Mouse (Mus musculus) kidney, adult 2 months (tissue): Measurements from ENCODE around the gene Gcnt7. TPM values are rescaled to one million over a fixed set of nuclear protein-coding genes. Genes with fewer than 3 reads are reported as not detected.
A peak's percentile ranks its signal among the peaks of the same experiment; 100 is the strongest.

Source experiments
- DNase-seq: peaks from one replicate; pipeline ENCODE4 v3.0.0; 2021
- H3K27ac ChIP-seq: fragments of 200-500 bp; 2 replicates; pipeline ENCODE4 v1.5.1; 2012; ENCODE audit warnings: low read depth, low read length, control low read depth, inconsistent platforms; ENCODE audit not compliant: insufficient read depth
- H3K27me3 ChIP-seq: fragments of 200-500 bp; replicated peaks from 2 replicates; pipeline ENCODE4 v1.6.1; 2012; ENCODE audit warnings: mild to moderate bottlenecking, moderate library complexity, low read length, inconsistent platforms; ENCODE audit not compliant: control insufficient read depth, insufficient read depth
- H3K36me3 ChIP-seq: fragments of 200-500 bp; 2 replicates; pipeline ENCODE4 v1.6.1; 2012; ENCODE audit warnings: mild to moderate bottlenecking, moderate library complexity, low read length, inconsistent platforms; ENCODE audit not compliant: control insufficient read depth, insufficient read depth
- H3K4me1 ChIP-seq: fragments of 200-500 bp; 2 replicates; pipeline ENCODE4 v1.6.1; 2011; ENCODE audit warnings: low read length; ENCODE audit not compliant: control insufficient read depth, insufficient read depth
- H3K4me3 ChIP-seq: fragments of 200-500 bp; 2 replicates; pipeline ENCODE4 v1.5.1; 2011; ENCODE audit warnings: mild to moderate bottlenecking, low read depth, low read length, control low read depth; ENCODE audit not compliant: insufficient read depth
- CTCF ChIP-seq: fragments of 200-500 bp; conservative IDR thresholded peaks from 2 replicates; pipeline ENCODE4 v1.5.1; 2011; ENCODE audit warnings: low read depth, mild to moderate bottlenecking, control low read depth, low read length, moderate library complexity, mixed read lengths; ENCODE audit not compliant: insufficient read depth, insufficient read length
- POLR2A ChIP-seq: fragments of 200-500 bp; IDR thresholded peaks from one replicate; pipeline ENCODE4 v1.6.1; 2011; ENCODE audit warnings: low read depth, low read length, control low read depth
- WGBS: fragments of 180-500 bp; shearing (Covaris S2); methylation state at CpG from one replicate; pipeline ENCODE4 v1.1.7; 2018; 5-methylcytosine and 5-hydroxymethylcytosine counted together
- polyA plus RNA-seq: library from polyadenylated mRNA; depleted of rRNA; stranded (reverse); fragments of >200 nt; gene quantifications from 2 replicates; pipeline ENCODE4 v1.2.3, GENCODE M21; 2012

The Gcnt7 gene
- polyA plus RNA-seq, 1 experiment, result not detected

- H3K27me3 ChIP-seq, result no peaks in the 10 kb centered on the region
- H3K4me1 ChIP-seq, result no peaks in the 10 kb centered on the region
- H3K36me3 ChIP-seq, result no peaks in the 10 kb centered on the region
- DNase-seq, result peak; percentile 22
- no peak overlapping the region for H3K27ac ChIP-seq
- TF ChIP-seq POLR2A, result no peak
- peak; percentile 54 for TF ChIP-seq CTCF
- 32% methylated on average over 6 of the region's 6 CpGs for WGBS
- H3K4me3 ChIP-seq, result no peak overlapping the region
Observed at GRCm38 (mm10) chr2:172474970-172475369, 16.6 kb upstream of the Gcnt7 start.

DNA sequence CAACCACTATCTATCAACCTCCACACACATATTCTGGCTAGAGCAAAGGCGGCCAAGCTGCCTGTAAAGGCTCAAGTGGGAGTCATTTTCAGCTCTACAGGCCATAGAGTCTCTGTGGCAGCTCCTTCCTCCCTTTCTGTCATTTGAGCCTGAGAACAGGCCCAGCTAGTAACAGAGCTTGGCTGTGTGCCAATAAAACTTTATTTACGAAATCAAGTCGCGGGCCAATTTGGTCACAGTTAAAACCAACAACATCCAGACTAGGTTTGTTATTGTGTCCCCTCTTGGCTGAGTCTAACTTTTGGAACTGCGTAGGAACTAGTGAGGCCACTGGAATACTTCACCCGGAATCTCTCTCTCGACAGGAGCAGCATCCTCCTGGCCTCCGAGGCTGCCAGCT is 15.2 kb upstream of the Gcnt7 start:
- WGBS, result 38% methylated on average over 8 of the region's 8 CpGs
- Histone ChIP-seq H3K27ac (no peak overlapping the region), H3K27me3 (no peaks in the 10 kb centered on the region), H3K36me3 (no peaks in the 10 kb centered on the region), H3K4me3 (no peak overlapping the region), H3K4me1 (no peaks in the 10 kb centered on the region)
- peak; percentile 21 for DNase-seq
- TF ChIP-seq CTCF, result no peak
- TF ChIP-seq POLR2A, result no peak

DNA sequence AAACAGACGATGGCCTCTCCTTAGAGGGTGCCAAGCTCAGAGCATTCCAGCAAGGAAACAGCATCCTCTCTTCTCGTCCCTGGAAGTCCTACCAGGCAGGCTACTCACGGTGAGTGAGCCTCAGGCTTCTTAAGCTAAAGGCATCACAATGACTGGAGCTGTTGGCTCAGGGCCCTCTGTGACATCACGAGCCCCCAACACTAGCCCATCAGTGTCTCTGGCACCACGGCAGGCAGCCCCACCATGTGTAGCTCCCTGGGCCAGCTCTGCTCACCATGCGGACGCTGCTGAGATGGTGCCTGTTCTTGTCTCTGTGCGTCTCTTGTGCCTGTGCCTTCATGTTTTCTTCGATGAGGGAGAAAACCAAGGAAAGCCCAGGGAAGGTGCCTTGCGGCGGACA is 13.9 kb upstream of the Gcnt7 start, which contains the start of gene Fam209:
Fam209 (plus strand) TSS at position 203 of the 400 bp plus-strand sequence.
- 92% methylated on average over 11 of the region's 11 CpGs for WGBS
- Histone ChIP-seq H3K4me3 (no peak within 1 kb of the TSS), H3K27me3 (no peaks in the 10 kb centered on the region), H3K4me1 (no peaks in the 10 kb centered on the region), H3K27ac (no peak within 1 kb of the TSS), H3K36me3 (no peaks in the 10 kb centered on the region)
- no peak for DNase-seq
- TF ChIP-seq POLR2A (no peak), CTCF (no peak)

- Histone ChIP-seq H3K27me3 (no peaks in the 10 kb centered on the region), H3K27ac (no peak overlapping the region), H3K4me1 (no peaks in the 10 kb centered on the region), H3K4me3 (no peak overlapping the region), H3K36me3 (no peaks in the 10 kb centered on the region)
- 56% methylated on average over 11 of the region's 11 CpGs for WGBS
- DNase-seq, result peak; percentile 86
- TF ChIP-seq CTCF (no peak), POLR2A (no peak)
Observed at GRCm38 (mm10) chr2:172468346-172468819, 10.0 kb upstream of the Gcnt7 start.

DNA sequence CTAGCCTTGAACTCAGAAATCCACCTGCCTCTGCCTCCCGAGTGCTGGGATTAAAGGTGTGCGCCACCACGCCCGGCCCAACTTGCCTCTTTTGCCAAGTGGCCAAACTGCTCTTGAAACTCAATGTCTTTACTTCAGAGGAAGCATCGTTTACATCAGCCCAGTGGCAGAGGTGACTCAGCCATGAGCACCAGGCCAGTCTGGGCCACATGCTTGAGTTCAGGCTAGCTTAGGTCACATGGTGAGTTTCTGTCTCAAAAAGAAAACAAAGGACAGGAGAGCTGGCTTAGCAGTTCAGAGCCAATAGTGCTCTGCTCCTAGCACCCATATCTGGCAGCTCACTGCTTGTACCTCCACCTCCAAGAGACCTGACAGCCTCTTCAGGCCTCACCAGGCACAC is 8.8 kb upstream of the Gcnt7 start:
- Histone ChIP-seq H3K27ac (no peak overlapping the region), H3K36me3 (no peaks in the 10 kb centered on the region), H3K4me1 (no peaks in the 10 kb centered on the region), H3K27me3 (no peaks in the 10 kb centered on the region), H3K4me3 (no peak overlapping the region)
- TF ChIP-seq CTCF, result no peak
- no peak for TF ChIP-seq POLR2A
- no peak for DNase-seq
- WGBS, result 87% methylated on average over 5 of the region's 5 CpGs

GRCm38 (mm10) chr2:172466427-172467132 is 8.2 kb upstream of the Gcnt7 start:
- Histone ChIP-seq H3K4me3 (no peak overlapping the region), H3K27me3 (no peaks in the 10 kb centered on the region), H3K4me1 (no peaks in the 10 kb centered on the region), H3K36me3 (no peaks in the 10 kb centered on the region), H3K27ac (no peak overlapping the region)
- DNase-seq, result peak; percentile 86
- TF ChIP-seq CTCF, result 0 out of 2 replicates have a peak, but pooled peaks have one; percentile 21
- no peak for TF ChIP-seq POLR2A
- 65% methylated on average over 11 of the region's 11 CpGs for WGBS

DNA sequence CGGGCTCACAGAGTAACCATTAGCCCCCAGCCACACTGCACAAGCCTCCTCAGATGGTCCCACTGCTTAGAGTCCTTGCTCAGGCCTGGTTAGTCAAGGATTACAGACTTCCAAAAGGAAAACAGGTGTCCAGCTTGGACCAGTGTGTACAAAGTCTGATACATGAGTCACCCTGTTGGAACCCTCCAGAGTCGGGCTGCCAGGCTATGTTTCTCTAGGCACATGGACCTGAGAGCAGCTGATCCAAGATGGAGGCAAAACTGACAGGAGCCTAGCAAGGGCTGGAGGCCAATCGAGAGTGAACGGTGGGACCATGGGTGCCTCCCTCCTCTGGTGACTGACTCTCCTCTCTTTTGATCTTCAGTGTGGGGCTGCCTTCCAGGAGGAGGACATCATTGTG is 4.4 kb upstream of the Gcnt7 start:
- Histone ChIP-seq H3K4me1 (no peaks in the 10 kb centered on the region), H3K27me3 (no peaks in the 10 kb centered on the region), H3K27ac (no peak overlapping the region), H3K4me3 (no peak overlapping the region), H3K36me3 (no peaks in the 10 kb centered on the region)
- 91% methylated on average over 4 of the region's 4 CpGs for WGBS
- DNase-seq, result no peak
- no peak for TF ChIP-seq CTCF
- no peak for TF ChIP-seq POLR2A
